Mouse (Mus musculus) forebrain, postnatal 0 days (tissue): Measurements from ENCODE around the gene Notch4. TPM values are rescaled to one million over a fixed set of nuclear protein-coding genes. Genes with fewer than 3 reads are reported as not detected.

Experiments used
- ATAC-seq: fragments of 200-750 bp; cut with Nextera tagmentation; 2 replicates; pipeline ENCODE4 v1.8.0; 2017; ENCODE audit warnings: mild to moderate bottlenecking, moderate library complexity
- DNase-seq: peaks from one replicate; pipeline ENCODE4 v3.0.0-alpha.2; 2015
- H3K27ac ChIP-seq: fragments of 300-500 bp; sonication (generic); 2 replicates; pipeline ENCODE4 v1.5.1; 2014; ENCODE audit warnings: low read depth, mild to moderate bottlenecking, antibody characterized with exemption, low read length, moderate library complexity, mixed read lengths
- H3K27me3 ChIP-seq: fragments of 300-500 bp; sonication (generic); 2 replicates; pipeline ENCODE4 v1.6.1; 2014; ENCODE audit warnings: mild to moderate bottlenecking, low read length, mixed read lengths; ENCODE audit not compliant: insufficient read depth
- H3K36me3 ChIP-seq: fragments of 300-500 bp; sonication (generic); 2 replicates; pipeline ENCODE4 v1.6.1; 2014; ENCODE audit warnings: mild to moderate bottlenecking, moderate library complexity; ENCODE audit not compliant: insufficient read depth
- H3K4me1 ChIP-seq: fragments of 300-500 bp; sonication (generic); 2 replicates; pipeline ENCODE4 v1.6.1; 2014; ENCODE audit warnings: antibody characterized with exemption; ENCODE audit not compliant: insufficient read depth
- H3K4me2 ChIP-seq: fragments of 300-500 bp; sonication (generic); 2 replicates; pipeline ENCODE4 v1.6.1; 2014; ENCODE audit warnings: low read depth, mild to moderate bottlenecking, moderate library complexity
- H3K4me3 ChIP-seq: fragments of 300-500 bp; sonication (generic); 2 replicates; pipeline ENCODE4 v1.5.1; 2014; ENCODE audit warnings: low read depth, low read length, mixed read lengths
- H3K9ac ChIP-seq: fragments of 300-500 bp; sonication (generic); 2 replicates; pipeline ENCODE4 v1.6.1; 2014; ENCODE audit warnings: mild to moderate bottlenecking
- H3K9me3 ChIP-seq: fragments of 300-500 bp; sonication (generic); 2 replicates; pipeline ENCODE4 v1.6.1; 2016; ENCODE audit warnings: low read length
- CTCF ChIP-seq: sonication (generic); IDR thresholded peaks from 2 replicates; pipeline ENCODE4 v1.5.1; 2016; ENCODE audit warnings: antibody characterized with exemption, control low read depth, low read depth
- WGBS: fragments of 180-500 bp; shearing (Covaris S2); extraction: QIAGEN DNeasy Blood & Tissue Kit; methylation state at CpG from one replicate; pipeline ENCODE4 v1.1.7; 2014; 5-methylcytosine and 5-hydroxymethylcytosine counted together
- polyA plus RNA-seq: library from polyadenylated mRNA; unstranded; fragments of >200 nt; fragmentation: Nextera tagmentation; extraction: Ambion mirVana; gene quantifications from 2 replicates; pipeline ENCODE4 v1.2.1, GENCODE M21; 2015
- total RNA-seq: library from RNA; depleted of rRNA; stranded (reverse); fragments of >200 nt; gene quantifications from 2 replicates; pipeline ENCODE4 v1.2.3, GENCODE M21; 2014

Notch4 gene
- total and polyA plus RNA-seq, 2 experiments from 2014 or later, result 5.5 to 16.0 TPM

- Histone ChIP-seq H3K9ac (no peak overlapping the region), H3K4me3 (no peak overlapping the region), H3K36me3 (no peaks in the 10 kb centered on the region), H3K9me3 (no peaks in the 10 kb centered on the region), H3K27ac (no peak overlapping the region), H3K27me3 (no peaks in the 10 kb centered on the region), H3K4me1 (no peaks in the 10 kb centered on the region), H3K4me2 (no peak overlapping the region)
- DNase-seq (no peak), ATAC-seq (no peak)
- WGBS, result 70% methylated on average over 4 of the region's 4 CpGs
- TF ChIP-seq CTCF, result no peak
These were observed 5.9 kb downstream of the Notch4 start for GRCm38 (mm10) chr17:34569919-34570318.

GRCm38 (mm10) chr17:34571875-34572274, 7.8 kb downstream of the Notch4 start:
- Histone ChIP-seq H3K27me3 (no peaks in the 10 kb centered on the region), H3K4me2 (no peak overlapping the region), H3K9me3 (no peaks in the 10 kb centered on the region), H3K4me1 (no peaks in the 10 kb centered on the region), H3K4me3 (no peak overlapping the region), H3K27ac (no peak overlapping the region), H3K36me3 (no peaks in the 10 kb centered on the region), H3K9ac (no peak overlapping the region)
- 13% methylated on average over 5 of the region's 5 CpGs for WGBS
- DNase-seq (no peak), ATAC-seq (no peak)
- TF ChIP-seq CTCF, result peak; percentile 53

GRCm38 (mm10) chr17:34572361-34572760, 8.3 kb downstream of the Notch4 start:
- H3K4me3 ChIP-seq, result no peak overlapping the region

DNA sequence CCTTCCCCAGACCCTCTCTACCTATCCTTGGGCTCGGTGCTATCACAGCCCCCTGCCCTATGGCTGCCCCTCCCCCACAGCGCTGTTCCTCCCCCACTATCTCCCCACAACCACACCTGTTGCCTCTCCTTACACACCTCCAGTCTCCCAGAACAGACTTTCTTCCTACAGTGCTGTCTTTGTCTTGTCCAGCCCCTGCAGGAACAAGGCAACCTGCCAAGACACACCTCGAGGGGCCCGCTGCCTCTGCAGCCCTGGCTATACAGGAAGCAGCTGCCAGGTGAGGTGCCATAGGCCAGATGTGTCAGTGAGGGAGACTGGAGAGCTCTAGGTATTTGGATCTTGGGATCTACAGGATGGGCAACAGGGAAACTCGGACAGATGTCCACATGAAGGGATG, 12.5 kb downstream of the Notch4 start:
- 67% methylated on average over 5 of the region's 5 CpGs for WGBS
- H3K27ac ChIP-seq, result no peak overlapping the region

More at GRCm38 (mm10) chr17:34572361-34572760, 8.3 kb downstream of the Notch4 start:
- Histone ChIP-seq H3K27me3 (no peaks in the 10 kb centered on the region), H3K9ac (no peak overlapping the region), H3K9me3 (no peaks in the 10 kb centered on the region), H3K36me3 (no peaks in the 10 kb centered on the region), H3K4me1 (no peaks in the 10 kb centered on the region), H3K4me2 (no peak overlapping the region), H3K27ac (no peak overlapping the region)
- 13% methylated on average over 15 of the region's 15 CpGs for WGBS
- DNase-seq (no peak), ATAC-seq (no peak)
- no peak for TF ChIP-seq CTCF

DNA sequence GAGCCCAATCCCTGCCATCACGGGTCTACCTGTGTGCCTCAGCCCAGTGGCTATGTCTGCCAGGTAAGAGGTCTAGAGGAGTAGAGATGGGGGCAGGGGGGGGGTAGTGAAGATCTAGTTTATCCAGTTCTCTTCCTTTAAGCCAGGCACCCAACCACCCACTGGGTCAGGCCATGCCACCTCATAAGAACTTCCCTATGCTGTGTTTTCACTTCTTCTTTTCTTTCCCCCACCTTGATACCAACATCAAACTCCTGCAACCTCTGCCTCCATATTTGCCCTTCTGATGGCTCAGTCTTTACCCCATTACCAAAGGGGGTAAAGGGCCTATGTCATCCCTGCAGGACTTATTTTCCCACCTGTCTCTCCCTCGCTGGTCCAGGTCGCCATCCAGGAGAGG, 14.0 kb downstream of the Notch4 start:
- Histone ChIP-seq H3K4me2 (no peak overlapping the region), H3K4me1 (no peaks in the 10 kb centered on the region), H3K9ac (no peak overlapping the region), H3K36me3 (no peaks in the 10 kb centered on the region), H3K4me3 (no peak overlapping the region), H3K27ac (no peak overlapping the region), H3K9me3 (no peaks in the 10 kb centered on the region), H3K27me3 (no peaks in the 10 kb centered on the region)
- ATAC-seq, result no peak
- TF ChIP-seq CTCF, result no peak
- 83% methylated on average over 3 of the region's 3 CpGs for WGBS
- no peak for DNase-seq

More for the DNA sequence above, 12.5 kb downstream of the Notch4 start:
- DNase-seq, result no peak
- Histone ChIP-seq H3K4me2 (no peak overlapping the region), H3K4me3 (no peak overlapping the region), H3K27me3 (no peaks in the 10 kb centered on the region), H3K9me3 (no peaks in the 10 kb centered on the region), H3K4me1 (no peaks in the 10 kb centered on the region), H3K9ac (no peak overlapping the region), H3K36me3 (no peaks in the 10 kb centered on the region)
- TF ChIP-seq CTCF, result no peak
- no peak for ATAC-seq

DNA sequence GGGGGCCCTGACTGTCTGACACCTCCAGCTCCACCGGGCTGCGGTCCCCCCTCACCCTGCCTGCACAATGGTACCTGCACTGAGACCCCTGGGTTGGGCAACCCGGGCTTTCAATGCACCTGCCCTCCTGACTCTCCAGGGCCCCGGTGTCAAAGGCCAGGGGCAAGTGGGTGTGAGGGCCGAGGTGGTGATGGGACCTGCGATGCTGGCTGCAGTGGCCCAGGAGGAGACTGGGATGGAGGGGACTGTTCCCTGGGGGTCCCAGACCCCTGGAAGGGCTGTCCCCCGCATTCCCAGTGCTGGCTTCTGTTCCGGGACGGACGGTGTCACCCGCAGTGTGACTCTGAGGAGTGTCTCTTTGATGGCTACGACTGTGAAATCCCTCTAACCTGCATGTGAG, 18.5 kb downstream of the Notch4 start:
- H3K4me3 ChIP-seq, result no peak overlapping the region
- no peaks in the 10 kb centered on the region for H3K27me3 ChIP-seq
- peaks cover 9% of the 10 kb centered on the region for H3K4me1 ChIP-seq
- H3K9ac ChIP-seq, result no peak overlapping the region
- no peak overlapping the region for H3K4me2 ChIP-seq
- no peak overlapping the region for H3K27ac ChIP-seq
- no peaks in the 10 kb centered on the region for H3K9me3 ChIP-seq
- ATAC-seq (no peak), DNase-seq (no peak)
- H3K36me3 ChIP-seq, result no peaks in the 10 kb centered on the region
- 91% methylated on average over 12 of the region's 12 CpGs for WGBS
- no peak for TF ChIP-seq CTCF

GRCm38 (mm10) chr17:34583397-34583796, 19.3 kb downstream of the Notch4 start:
- no peaks in the 10 kb centered on the region for H3K36me3 ChIP-seq
- 51% methylated on average over 7 of the region's 7 CpGs for WGBS
- H3K27me3 ChIP-seq, result no peaks in the 10 kb centered on the region
- no peak overlapping the region for H3K4me3 ChIP-seq
- H3K27ac ChIP-seq, result no peak overlapping the region
- H3K4me1 ChIP-seq, result peaks cover 16% of the 10 kb centered on the region
- DNase-seq (no peak), ATAC-seq (no peak)
- H3K9ac ChIP-seq, result no peak overlapping the region
- no peak overlapping the region for H3K4me2 ChIP-seq
- TF ChIP-seq CTCF, result no peak
- H3K9me3 ChIP-seq, result no peaks in the 10 kb centered on the region

GRCm38 (mm10) chr17:34583819-34584218, 19.8 kb downstream of the Notch4 start:
- DNase-seq, result no peak
- Histone ChIP-seq H3K36me3 (no peaks in the 10 kb centered on the region), H3K9ac (no peak overlapping the region), H3K4me2 (no peak overlapping the region), H3K4me3 (no peak overlapping the region), H3K9me3 (no peaks in the 10 kb centered on the region), H3K4me1 (peaks cover 17% of the 10 kb centered on the region), H3K27me3 (no peaks in the 10 kb centered on the region), H3K27ac (no peak overlapping the region)
- no peak for TF ChIP-seq CTCF
- ATAC-seq, result no peak
- WGBS, result 94% methylated on average over 8 of the region's 8 CpGs
